Mouse (Mus musculus) megakaryocyte, embryonic 14.5 days (primary cell): Measurements from ENCODE around the gene Cdkn1c.

Experiments
- FLI1 ChIP-seq: IDR thresholded peaks from 2 replicates; pipeline ENCODE4 v1.6.1; 2012; ENCODE audit warnings: low read length, inconsistent platforms, mixed read lengths
- GATA1 ChIP-seq: IDR thresholded peaks from 3 replicates; pipeline ENCODE4 v1.6.1; 2012; ENCODE audit warnings: mixed read lengths, low read length, inconsistent platforms, borderline replicate concordance

GRCm38 (mm10) chr7:143489735-143490134, 28.9 kb upstream of the Cdkn1c start:
- TF ChIP-seq GATA1 (no peak), FLI1 (no peak)
